Mouse (Mus musculus) neural tube, embryonic 14.5 days (tissue): ENCODE measurements at regions not wholly inside any gene's neighbourhood (a gene's known extent, or its start where the extent isn't known, plus 50 kb on each side); places are given as distances from the start of the nearest gene placed in this dataset.
A peak's percentile ranks its signal among the peaks of the same experiment; 100 is the strongest.

Source experiments
- ATAC-seq: fragments of 200-750 bp; cut with Nextera tagmentation; 2 replicates; pipeline ENCODE4 v1.8.0; 2017; ENCODE audit warnings: low read depth, mild to moderate bottlenecking, moderate TSS enrichment, moderate library complexity
- H3K27ac ChIP-seq: fragments of 300-500 bp; sonication (generic); 2 replicates; pipeline ENCODE4 v1.5.1; 2014; ENCODE audit warnings: low read depth, mild to moderate bottlenecking, control low read depth, low read length, moderate library complexity, mixed read lengths
- H3K27me3 ChIP-seq: fragments of 300-500 bp; sonication (generic); 2 replicates; pipeline ENCODE4 v1.6.1; 2014; ENCODE audit warnings: low read length; ENCODE audit not compliant: control insufficient read depth, insufficient read depth
- H3K36me3 ChIP-seq: fragments of 300-500 bp; sonication (generic); 2 replicates; pipeline ENCODE4 v1.6.1; 2014; ENCODE audit warnings: low read length, mixed read lengths; ENCODE audit not compliant: control insufficient read depth, insufficient read depth
- H3K4me1 ChIP-seq: fragments of 300-500 bp; sonication (generic); 2 replicates; pipeline ENCODE4 v1.6.1; 2014; ENCODE audit warnings: low read length; ENCODE audit not compliant: control insufficient read depth, insufficient read depth
- H3K4me2 ChIP-seq: fragments of 300-500 bp; sonication (generic); 2 replicates; pipeline ENCODE4 v1.6.1; 2014; ENCODE audit warnings: mild to moderate bottlenecking, low read depth, low read length, control low read depth
- H3K4me3 ChIP-seq: fragments of 300-500 bp; sonication (generic); 2 replicates; pipeline ENCODE4 v1.5.1; 2014; ENCODE audit warnings: low read depth, low read length, control low read depth, mixed read lengths
- H3K9ac ChIP-seq: fragments of 300-500 bp; sonication (generic); replicated peaks from 2 replicates; pipeline ENCODE4 v1.6.1; 2014; ENCODE audit warnings: low read depth, mild to moderate bottlenecking, control low read depth, low read length, mixed read lengths
- H3K9me3 ChIP-seq: fragments of 300-500 bp; sonication (generic); 2 replicates; pipeline ENCODE4 v1.6.1; 2016; ENCODE audit warnings: low read length; ENCODE audit not compliant: control insufficient read depth
- WGBS: fragments of 180-500 bp; shearing (Covaris S2); extraction: QIAGEN DNeasy Blood & Tissue Kit; methylation state at CpG from one replicate; pipeline ENCODE4 v1.1.7; 2014; 5-methylcytosine and 5-hydroxymethylcytosine counted together

- peaks cover 5% of the 10 kb centered on the region; the same call in 1 of the 2 replicates for H3K4me1 ChIP-seq
- no peak overlapping the region for H3K4me3 ChIP-seq
- no peak overlapping the region for H3K4me2 ChIP-seq
- no peaks in the 10 kb centered on the region for H3K36me3 ChIP-seq
- ATAC-seq = peak; percentile 81
- H3K27me3 ChIP-seq = no peaks in the 10 kb centered on the region
- no peak overlapping the region for H3K9ac ChIP-seq
- WGBS = 51% methylated on average over 6 of the region's 6 CpGs
- no peaks in the 10 kb centered on the region for H3K9me3 ChIP-seq
- no peak overlapping the region for H3K27ac ChIP-seq
Measured at GRCm38 (mm10) chr3:148728513-148729241, 261.7 kb downstream of the Adgrl2 start.

GRCm38 (mm10) chr3:148726596-148727331, 263.6 kb downstream of the Adgrl2 start:
- 60% methylated on average over 10 of the region's 10 CpGs for WGBS

GRCm38 (mm10) chr3:148696555-148696954, 293.8 kb downstream of the Adgrl2 start:
- no peak for ATAC-seq
- H3K27me3 ChIP-seq = no peaks in the 10 kb centered on the region
- no peaks in the 10 kb centered on the region for H3K9me3 ChIP-seq
- no peaks in the 10 kb centered on the region for H3K4me1 ChIP-seq
- H3K27ac ChIP-seq = no peak overlapping the region
- no peak overlapping the region for H3K4me3 ChIP-seq
- H3K4me2 ChIP-seq = no peak overlapping the region
- no peaks in the 10 kb centered on the region for H3K36me3 ChIP-seq
- WGBS = 83% methylated on average over 7 of the region's 7 CpGs
- H3K9ac ChIP-seq = no peak overlapping the region

More at GRCm38 (mm10) chr3:148726596-148727331, 263.6 kb downstream of the Adgrl2 start:
- H3K4me1 ChIP-seq = peaks cover 5% of the 10 kb centered on the region; the same call in 1 of the 2 replicates
- H3K9me3 ChIP-seq = no peaks in the 10 kb centered on the region
- no peak overlapping the region for H3K27ac ChIP-seq
- no peak overlapping the region for H3K4me3 ChIP-seq
- no peaks in the 10 kb centered on the region for H3K36me3 ChIP-seq
- no peaks in the 10 kb centered on the region for H3K27me3 ChIP-seq
- H3K9ac ChIP-seq = no peak overlapping the region
- no peak; the same call in 1 of the 2 replicates for ATAC-seq
- no peak overlapping the region for H3K4me2 ChIP-seq

GRCm38 (mm10) chr3:148695453-148695852, 294.9 kb downstream of the Adgrl2 start:
- no peak for ATAC-seq
- H3K4me3 ChIP-seq = no peak overlapping the region
- H3K4me2 ChIP-seq = no peak overlapping the region
- H3K9ac ChIP-seq = no peak overlapping the region
- H3K27me3 ChIP-seq = no peaks in the 10 kb centered on the region
- H3K27ac ChIP-seq = no peak overlapping the region
- H3K9me3 ChIP-seq = no peaks in the 10 kb centered on the region
- H3K4me1 ChIP-seq = no peaks in the 10 kb centered on the region
- H3K36me3 ChIP-seq = no peaks in the 10 kb centered on the region
- 92% methylated on average over 6 of the region's 6 CpGs for WGBS

- Histone ChIP-seq H3K27me3 (no peaks in the 10 kb centered on the region), H3K4me1 (no peaks in the 10 kb centered on the region), H3K9ac (no peak overlapping the region), H3K27ac (no peak overlapping the region), H3K4me3 (no peak overlapping the region), H3K36me3 (no peaks in the 10 kb centered on the region), H3K9me3 (no peaks in the 10 kb centered on the region), H3K4me2 (no peak overlapping the region)
- ATAC-seq = no peak
Measured at GRCm38 (mm10) chr3:148683181-148683580, 307.2 kb downstream of the Adgrl2 start.

- H3K9me3 ChIP-seq = no peaks in the 10 kb centered on the region
- no peaks in the 10 kb centered on the region for H3K27me3 ChIP-seq
- no peak overlapping the region for H3K4me3 ChIP-seq
- H3K9ac ChIP-seq = no peak overlapping the region
- WGBS = 85% methylated on average over 6 of the region's 6 CpGs
- no peaks in the 10 kb centered on the region for H3K36me3 ChIP-seq
- H3K4me1 ChIP-seq = no peaks in the 10 kb centered on the region
- no peak overlapping the region for H3K27ac ChIP-seq
- ATAC-seq = no peak
- H3K4me2 ChIP-seq = no peak overlapping the region
Measured at GRCm38 (mm10) chr3:148682445-148682994, 307.8 kb downstream of the Adgrl2 start.

- Histone ChIP-seq H3K9me3 (no peaks in the 10 kb centered on the region), H3K9ac (no peak overlapping the region), H3K4me1 (no peaks in the 10 kb centered on the region), H3K4me2 (no peak overlapping the region), H3K4me3 (no peak overlapping the region), H3K27me3 (no peaks in the 10 kb centered on the region), H3K36me3 (no peaks in the 10 kb centered on the region), H3K27ac (no peak overlapping the region)
- 82% methylated on average over 2 of the region's 2 CpGs for WGBS
- no peak for ATAC-seq
Measured at GRCm38 (mm10) chr3:148681186-148681585, 309.2 kb downstream of the Adgrl2 start.

GRCm38 (mm10) chr3:148680737-148681136, 309.6 kb downstream of the Adgrl2 start:
- H3K27ac ChIP-seq = no peak overlapping the region
- H3K4me1 ChIP-seq = no peaks in the 10 kb centered on the region
- no peaks in the 10 kb centered on the region for H3K27me3 ChIP-seq
- WGBS = 73% methylated on average over 8 of the region's 8 CpGs
- no peaks in the 10 kb centered on the region for H3K36me3 ChIP-seq
- no peak overlapping the region for H3K9ac ChIP-seq
- no peak overlapping the region for H3K4me3 ChIP-seq
- H3K9me3 ChIP-seq = no peaks in the 10 kb centered on the region
- ATAC-seq = no peak
- no peak overlapping the region for H3K4me2 ChIP-seq

- Histone ChIP-seq H3K36me3 (no peaks in the 10 kb centered on the region), H3K4me1 (no peaks in the 10 kb centered on the region), H3K4me2 (no peak overlapping the region), H3K27me3 (no peaks in the 10 kb centered on the region), H3K27ac (no peak overlapping the region), H3K9me3 (no peaks in the 10 kb centered on the region), H3K4me3 (no peak overlapping the region), H3K9ac (no peak overlapping the region)
- no peak for ATAC-seq
- WGBS = 92% methylated on average over 4 of the region's 4 CpGs
Measured at GRCm38 (mm10) chr3:148680086-148680485, 310.3 kb downstream of the Adgrl2 start.
